Comparison of ENCODE assay signal across 8 mouse cellular contexts in the genomic region with DNA sequence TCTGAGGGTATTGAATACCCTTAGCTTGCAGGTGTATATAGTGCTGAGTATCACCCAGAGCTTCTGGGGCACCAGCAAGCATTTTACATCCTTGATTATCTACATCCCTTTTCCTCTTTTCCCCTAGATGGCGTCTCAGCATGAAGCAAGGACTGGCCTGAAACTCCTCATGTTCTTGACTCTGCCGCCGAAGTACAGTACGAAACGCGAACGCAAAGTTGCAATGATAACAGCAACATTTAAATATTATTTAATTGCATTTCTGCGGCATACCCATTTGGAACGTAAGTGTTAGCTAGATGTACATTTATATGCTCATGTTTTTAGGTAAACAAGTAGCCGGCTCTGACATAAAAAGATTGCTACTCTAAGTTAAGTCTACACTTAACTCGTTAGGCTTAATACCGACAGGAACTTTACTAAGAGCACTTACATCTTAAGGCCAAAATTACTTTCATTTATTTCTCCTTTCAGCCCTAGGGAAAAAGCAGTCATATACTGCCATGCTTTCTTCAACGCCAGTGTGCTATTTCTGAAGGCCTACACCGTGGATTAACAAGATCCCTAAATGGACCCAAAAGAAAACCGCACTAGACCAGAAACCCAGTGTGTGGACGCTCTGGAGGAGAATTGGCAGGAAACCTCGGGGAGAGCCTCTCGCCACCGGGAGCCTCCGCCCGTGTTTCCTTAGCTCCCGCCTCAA. TPM values are rescaled to one million over a fixed set of nuclear protein-coding genes. Genes with fewer than 3 reads are reported as not detected.
DNase-seq lines count a peak whose midpoint lies in the region; ATAC-seq and TF ChIP-seq lines count a peak whose summit lies in the region.

No protein-coding gene starts in this region.

- H3K4me1 ChIP-seq in testis, adult 2 months (ENCODE audit: control insufficient read depth, insufficient read depth, low read length) = no peaks in the 10 kb centered on the region
- no peaks in the 10 kb centered on the region for H3K4me1 ChIP-seq in cortical plate, adult 2 months (ENCODE audit: control insufficient read depth, insufficient read depth, low read length)
- no peaks in the 10 kb centered on the region for H3K4me1 ChIP-seq in intestine, postnatal 0 days (replicated peaks; ENCODE audit: control insufficient read depth, insufficient read depth, low read length)
- peaks cover 6% of the 10 kb centered on the region for H3K4me1 ChIP-seq in limb, embryonic 10.5 days
- peaks cover 7% of the 10 kb centered on the region for H3K4me1 ChIP-seq in midbrain, embryonic 12.5 days

- peak overlapping the region; percentile 99 for H3K4me3 ChIP-seq in testis, adult 2 months (ENCODE audit: control insufficient read depth, low read depth, low read length)
- H3K4me3 ChIP-seq in cortical plate, adult 2 months (ENCODE audit: insufficient read depth, low read length) = peak overlapping the region; percentile 73
- peak overlapping the region; percentile 70 for H3K4me3 ChIP-seq in intestine, postnatal 0 days (ENCODE audit: low read depth, low read length)
- H3K4me3 ChIP-seq in limb, embryonic 10.5 days = peak overlapping the region; percentile 66
- peak overlapping the region; percentile 61 for H3K4me3 ChIP-seq in midbrain, embryonic 12.5 days

- no peaks in the 10 kb centered on the region for H3K9me3 ChIP-seq in intestine, postnatal 0 days (ENCODE audit: control insufficient read depth)
- no peaks in the 10 kb centered on the region for H3K9me3 ChIP-seq in limb, embryonic 10.5 days (replicated peaks)
- H3K9me3 ChIP-seq in midbrain, embryonic 12.5 days = no peaks in the 10 kb centered on the region

- H3K27ac ChIP-seq in testis, adult 2 months (ENCODE audit: control insufficient read depth, insufficient read depth, low read depth, low read length) = peak overlapping the region; percentile 82
- no peak overlapping the region for H3K27ac ChIP-seq in cortical plate, adult 2 months (ENCODE audit: insufficient read depth, low read length)
- H3K27ac ChIP-seq in intestine, postnatal 0 days (ENCODE audit: low read depth, low read length) = no peak overlapping the region; the same call in 1 of the 2 replicates
- H3K27ac ChIP-seq in limb, embryonic 10.5 days = peak overlapping the region; percentile 87
- H3K27ac ChIP-seq in midbrain, embryonic 12.5 days (replicated peaks) = peak overlapping the region; percentile 82

- peak overlapping the region; percentile 64 for H3K9ac ChIP-seq in intestine, postnatal 0 days (ENCODE audit: low read depth, low read length)
- H3K9ac ChIP-seq in midbrain, embryonic 12.5 days (replicated peaks) = peak overlapping the region; percentile 77

- ATAC-seq in intestine, postnatal 0 days = peak; percentile 36
- ATAC-seq in midbrain, embryonic 12.5 days (ENCODE audit: low FRiP score, low read depth) = peak; percentile 55

- under 1% methylated on average over 22 of the region's 22 CpGs for WGBS in intestine, postnatal 0 days
- WGBS in limb, embryonic 10.5 days = 2% methylated on average over 22 of the region's 22 CpGs
- WGBS in midbrain, embryonic 12.5 days = 1% methylated on average over 22 of the region's 22 CpGs

- peak overlapping the region; percentile 67 for H3K4me2 ChIP-seq in intestine, postnatal 0 days (replicated peaks; ENCODE audit: low read depth)
- H3K4me2 ChIP-seq in midbrain, embryonic 12.5 days (replicated peaks) = peak overlapping the region; percentile 76

- TF ChIP-seq CTCF in testis, adult 2 months (IDR thresholded peaks at IDR 0.05; ENCODE audit: control insufficient read depth, insufficient read depth, insufficient replicate concordance, low read depth, low read length) = no peak
- peak; percentile 51 for TF ChIP-seq CTCF in cortical plate, adult 2 months (IDR thresholded peaks at IDR 0.05; ENCODE audit: extremely low read depth, insufficient read depth, low read length)
- peak; percentile 80 for TF ChIP-seq CTCF in intestine, postnatal 0 days (IDR thresholded peaks at IDR 0.05; ENCODE audit: low read depth)

- H3K36me3 ChIP-seq in testis, adult 2 months (ENCODE audit: control insufficient read depth, insufficient read depth, low read length) = no peaks in the 10 kb centered on the region
- H3K36me3 ChIP-seq in intestine, postnatal 0 days (ENCODE audit: control insufficient read depth, insufficient read depth) = no peaks in the 10 kb centered on the region
- peaks cover 3% of the 10 kb centered on the region; the same call in 1 of the 2 replicates for H3K36me3 ChIP-seq in limb, embryonic 10.5 days
- no peaks in the 10 kb centered on the region for H3K36me3 ChIP-seq in midbrain, embryonic 12.5 days
- no peaks in the 10 kb centered on the region for H3K36me3 ChIP-seq in splenic B cell, adult 2 months (ENCODE audit: control insufficient read depth, insufficient read depth, low read length, poor library complexity, severe bottlenecking)

- H3K27me3 ChIP-seq in testis, adult 2 months (ENCODE audit: control insufficient read depth, insufficient read depth, low read length) = no peaks in the 10 kb centered on the region
- H3K27me3 ChIP-seq in intestine, postnatal 0 days (replicated peaks; ENCODE audit: control insufficient read depth, insufficient read depth, low read length) = no peaks in the 10 kb centered on the region
- no peaks in the 10 kb centered on the region for H3K27me3 ChIP-seq in limb, embryonic 10.5 days (ENCODE audit: low read depth, poor library complexity, severe bottlenecking)
- no peaks in the 10 kb centered on the region for H3K27me3 ChIP-seq in midbrain, embryonic 12.5 days
- H3K27me3 ChIP-seq in splenic B cell, adult 2 months (ENCODE audit: control insufficient read depth, insufficient read depth, low read length, poor library complexity, severe bottlenecking) = no peaks in the 10 kb centered on the region

- no peak for DNase-seq in testis, postnatal 10 days (ENCODE audit: low spot score)
- DNase-seq in gonadal fat pad, adult 2 months (ENCODE audit: low read depth) = peak; percentile 10
- DNase-seq in limb, embryonic 10.5 days (ENCODE audit: low spot score) = peak; percentile 38
- peak; percentile 68 for DNase-seq in splenic B cell, adult 2 months (ENCODE audit: low read depth, low spot score)

- TF ChIP-seq POLR2A in testis, adult 2 months (IDR thresholded peaks at IDR 0.05; ENCODE audit: control insufficient read depth, low read depth, low read length) = no peak
- TF ChIP-seq POLR2A in cortical plate, adult 2 months (IDR thresholded peaks at IDR 0.05; ENCODE audit: extremely low read depth, insufficient read depth, low read length) = no peak

RNA-seq across cellular contexts. Expression of a gene that starts 0.4 kb away (rescaled TPM):
- polyA plus RNA-seq in testis, adult 2 months (2012; rRNA removed) = 5.8 and 9.7 TPM in 2 replicates
- polyA plus RNA-seq in cortical plate, adult 2 months (2012; rRNA removed) = 23.8 and 25.6 TPM in 2 replicates
- 6.0 and 7.5 TPM in 2 replicates for polyA plus RNA-seq in gonadal fat pad, adult 2 months (2012; rRNA removed)
- 20.2 and 20.7 TPM in 2 replicates for polyA plus RNA-seq in intestine, postnatal 0 days (2015; fragmentation: Nextera tagmentation; extraction: Ambion mirVana)
- polyA plus RNA-seq in limb, embryonic 10.5 days (2016; fragmentation: Nextera tagmentation; extraction: Ambion mirVana) = 39.0 and 41.8 TPM in 2 replicates
- polyA plus RNA-seq in midbrain, embryonic 12.5 days (2016; fragmentation: Nextera tagmentation; extraction: Ambion mirVana) = 67.8 and 68.9 TPM in 2 replicates

RNA-seq across cellular contexts. Expression of a gene that starts 39.9 kb away (rescaled TPM):
- 6.4 and 7.1 TPM in 2 replicates for polyA plus RNA-seq in testis, adult 2 months (2012; rRNA removed)
- polyA plus RNA-seq in cortical plate, adult 2 months (2012; rRNA removed) = 19.8 and 22.4 TPM in 2 replicates
- 2.7 TPM in 2 replicates for polyA plus RNA-seq in gonadal fat pad, adult 2 months (2012; rRNA removed)
- polyA plus RNA-seq in intestine, postnatal 0 days (2015; fragmentation: Nextera tagmentation; extraction: Ambion mirVana) = 3.4 and 3.7 TPM in 2 replicates
- polyA plus RNA-seq in limb, embryonic 10.5 days (2016; fragmentation: Nextera tagmentation; extraction: Ambion mirVana) = 9.1 and 12.4 TPM in 2 replicates
- 9.5 and 10.9 TPM in 2 replicates for polyA plus RNA-seq in midbrain, embryonic 12.5 days (2016; fragmentation: Nextera tagmentation; extraction: Ambion mirVana)

RNA-seq across cellular contexts. Expression of a gene that starts 39.9 kb away (rescaled TPM):
- polyA plus RNA-seq in testis, adult 2 months (2012; rRNA removed) = 1.9 and 2.8 TPM in 2 replicates
- polyA plus RNA-seq in cortical plate, adult 2 months (2012; rRNA removed) = 18.7 and 18.9 TPM in 2 replicates
- 1.5 and 2.6 TPM in 2 replicates for polyA plus RNA-seq in gonadal fat pad, adult 2 months (2012; rRNA removed)
- 21.1 and 21.3 TPM in 2 replicates for polyA plus RNA-seq in intestine, postnatal 0 days (2015; fragmentation: Nextera tagmentation; extraction: Ambion mirVana)
- polyA plus RNA-seq in limb, embryonic 10.5 days (2016; fragmentation: Nextera tagmentation; extraction: Ambion mirVana) = 14.5 and 15.3 TPM in 2 replicates
- 28.1 and 28.5 TPM in 2 replicates for polyA plus RNA-seq in midbrain, embryonic 12.5 days (2016; fragmentation: Nextera tagmentation; extraction: Ambion mirVana)

RNA-seq across cellular contexts. Expression of a gene that starts 41.3 kb away (rescaled TPM):
- polyA plus RNA-seq in testis, adult 2 months (2012; rRNA removed) = not detected in 2 replicates
- not detected in 2 replicates for polyA plus RNA-seq in cortical plate, adult 2 months (2012; rRNA removed)
- not detected in 2 replicates for polyA plus RNA-seq in gonadal fat pad, adult 2 months (2012; rRNA removed)
- polyA plus RNA-seq in intestine, postnatal 0 days (2015; fragmentation: Nextera tagmentation; extraction: Ambion mirVana) = not detected in 2 replicates
- not detected in 2 replicates for polyA plus RNA-seq in limb, embryonic 10.5 days (2016; fragmentation: Nextera tagmentation; extraction: Ambion mirVana)
- 0.17 and 1.4 TPM in 2 replicates for polyA plus RNA-seq in midbrain, embryonic 12.5 days (2016; fragmentation: Nextera tagmentation; extraction: Ambion mirVana)

Comparison
In these comparisons a context has a peak if more than half of its experiments do, and no peak if none do; other contexts are left out.
1. H3K27ac ChIP-seq: peak in testis, adult 2 months (single experiment), limb, embryonic 10.5 days (single experiment) and midbrain, embryonic 12.5 days (single experiment); none in cortical plate, adult 2 months (single experiment) and intestine, postnatal 0 days (single experiment).
2. Peak in every context shown above with its lines, with median percentiles within 50 percentile points of each other: H3K4me3 ChIP-seq.